Mouse (Mus musculus) cerebellum, adult 2 months (tissue): ENCODE data around the gene Gfi1.

Source experiments
- CTCF ChIP-seq: fragments of 200-500 bp; IDR thresholded peaks from 2 replicates; pipeline ENCODE4 v1.5.1; 2011; ENCODE audit warnings: low read depth, mild to moderate bottlenecking, control low read depth, low read length, moderate library complexity, borderline replicate concordance; ENCODE audit not compliant: insufficient read depth
- POLR2A ChIP-seq: fragments of 200-500 bp; IDR thresholded peaks from 2 replicates; pipeline ENCODE4 v1.6.1; 2011; ENCODE audit warnings: low read length, control low read depth, borderline replicate concordance; ENCODE audit not compliant: insufficient read depth

- no peak for TF ChIP-seq CTCF
- TF ChIP-seq POLR2A, result no peak
Measured at GRCm38 (mm10) chr5:107719786-107720185, 6.0 kb downstream of the Gfi1 start.
